Mouse (Mus musculus) inflammation-experienced regulatory T-cells, adult 6 months (primary cell): ENCODE data around the gene Kl. TPM values are rescaled to one million over a fixed set of nuclear protein-coding genes. Genes with fewer than 3 reads are reported as not detected.

Source experiments
- ATAC-seq: one replicate; pipeline ENCODE4 v1.8.0; 2017
- polyA plus RNA-seq, 3 experiments: library from polyadenylated mRNA; unstranded; fragments of 100-300 nt; shearing (Covaris generic); gene quantifications; one replicate each; pipeline ENCODE4 v1.2.1; 2017

The Kl gene
- polyA plus RNA-seq, 3 experiments from 2014 or later, result not detected

- ATAC-seq, result no peak
Measured at GRCm38 (mm10) chr5:150967925-150968324, 15.5 kb downstream of the Kl start.

- ATAC-seq, result no peak
Measured at GRCm38 (mm10) chr5:150970551-150970950, 18.1 kb downstream of the Kl start.

- ATAC-seq, result no peak
Measured at GRCm38 (mm10) chr5:150971126-150971525, 18.7 kb downstream of the Kl start.

- ATAC-seq, result no peak
Measured at GRCm38 (mm10) chr5:150974226-150974625, 21.8 kb downstream of the Kl start.

- no peak for ATAC-seq
Measured at GRCm38 (mm10) chr5:150977383-150977958, 25.1 kb downstream of the Kl start.

GRCm38 (mm10) chr5:150979341-150980136 lies 27.1 kb downstream of the Kl start:
- ATAC-seq, result no peak

- ATAC-seq, result no peak
Measured at GRCm38 (mm10) chr5:150982082-150982481, 29.7 kb downstream of the Kl start.

GRCm38 (mm10) chr5:150994096-150994495 lies 41.7 kb downstream of the Kl start:
- ATAC-seq, result no peak

GRCm38 (mm10) chr5:150996586-150996985 lies 44.2 kb downstream of the Kl start:
- ATAC-seq, result no peak

GRCm38 (mm10) chr5:151001111-151001510 lies 48.7 kb downstream of the Kl start:
- no peak for ATAC-seq

- ATAC-seq, result no peak
Measured at GRCm38 (mm10) chr5:151002051-151002450, 49.6 kb downstream of the Kl start.

GRCm38 (mm10) chr5:151004216-151004755 lies 51.9 kb downstream of the Kl start:
- no peak for ATAC-seq

- ATAC-seq, result no peak
Measured at GRCm38 (mm10) chr5:151018450-151018849, 66.0 kb downstream of the Kl start.

GRCm38 (mm10) chr5:151018959-151019358 lies 66.6 kb downstream of the Kl start:
- ATAC-seq, result no peak

- ATAC-seq, result no peak
Measured at GRCm38 (mm10) chr5:151020031-151020820, 67.8 kb downstream of the Kl start.

- no peak for ATAC-seq
Measured at GRCm38 (mm10) chr5:151020831-151021230, 68.4 kb downstream of the Kl start.

- no peak for ATAC-seq
Measured at GRCm38 (mm10) chr5:151022026-151022425, 69.6 kb downstream of the Kl start.

- ATAC-seq, result no peak
Measured at GRCm38 (mm10) chr5:151022939-151023338, 70.5 kb downstream of the Kl start.

GRCm38 (mm10) chr5:151023461-151023860 lies 71.1 kb downstream of the Kl start:
- no peak for ATAC-seq

- ATAC-seq, result no peak
Measured at GRCm38 (mm10) chr5:151024483-151024882, 72.1 kb downstream of the Kl start.

- no peak for ATAC-seq
Measured at GRCm38 (mm10) chr5:151026069-151026468, 73.7 kb downstream of the Kl start.

- no peak for ATAC-seq
Measured at GRCm38 (mm10) chr5:151027171-151027570, 74.8 kb downstream of the Kl start.

GRCm38 (mm10) chr5:151028906-151029305 lies 76.5 kb downstream of the Kl start:
- ATAC-seq, result no peak
